Mouse (Mus musculus) ES-E14 (cell line): ENCODE measurements around the gene Fam181a. TPM values are rescaled to one million over a fixed set of nuclear protein-coding genes. Genes with fewer than 3 reads are reported as not detected.

Experiments used
- DNase-seq: peaks from one replicate; pipeline ENCODE4 v3.0.0-alpha.2; 2013; ENCODE audit warnings: low read depth, low spot score
- H3K27ac ChIP-seq: 2 replicates; pipeline ENCODE4 v1.5.1; 2012; ENCODE audit warnings: low read depth, mild to moderate bottlenecking, low read length, moderate library complexity, mixed read lengths; ENCODE audit not compliant: poor library complexity, insufficient read depth, severe bottlenecking
- H3K36me3 ChIP-seq: 2 replicates; pipeline ENCODE4 v1.6.1; 2012; ENCODE audit warnings: mild to moderate bottlenecking, low read length, moderate library complexity, mixed read lengths; ENCODE audit not compliant: control insufficient read depth, poor library complexity, insufficient read depth, severe bottlenecking
- H3K4me1 ChIP-seq, 2 experiments: fragments of 150-350 bp in 1 of 2; sonication (generic) in 1 of 2; 2 replicates each; pipeline ENCODE4 v1.6.1; 2012; ENCODE audit warnings: low read length in 2 of 2, mild to moderate bottlenecking in 1 of 2, mixed read lengths in 1 of 2; ENCODE audit not compliant: control insufficient read depth in 2 of 2, insufficient read depth in 2 of 2, poor library complexity in 1 of 2
- H3K4me3 ChIP-seq, 2 experiments: fragments of 150-350 bp in 1 of 2; sonication (generic) in 1 of 2; 2 replicates each; pipeline ENCODE4 v1.5.1; 2012; ENCODE audit warnings: low read length in 2 of 2, low read depth in 1 of 2, mild to moderate bottlenecking in 1 of 2, mixed read lengths in 1 of 2; ENCODE audit not compliant: insufficient read depth in 1 of 2, poor library complexity in 1 of 2, severe bottlenecking in 1 of 2
- H3K9ac ChIP-seq: 2 replicates; pipeline ENCODE4 v1.6.1; 2012; ENCODE audit warnings: low read depth, mild to moderate bottlenecking, low read length, mixed read lengths; ENCODE audit not compliant: poor library complexity, insufficient read depth, severe bottlenecking
- H3K9me3 ChIP-seq: fragments of 150-350 bp; sonication (generic); 2 replicates; pipeline ENCODE4 v1.6.1; 2012; ENCODE audit warnings: low read depth, mild to moderate bottlenecking, low read length; ENCODE audit not compliant: control insufficient read depth, insufficient read depth
- CHD2 ChIP-seq: IDR thresholded peaks from 2 replicates; pipeline ENCODE4 v1.6.1; 2014; ENCODE audit warnings: mild to moderate bottlenecking, low read depth, low read length, inconsistent platforms
- HCFC1 ChIP-seq: IDR thresholded peaks from 2 replicates; pipeline ENCODE4 v1.6.1; 2012; ENCODE audit warnings: low read length, inconsistent platforms, borderline replicate concordance; ENCODE audit not compliant: insufficient read depth
- MAFK ChIP-seq: IDR thresholded peaks from 2 replicates; pipeline ENCODE4 v1.6.1; 2014; ENCODE audit warnings: mild to moderate bottlenecking, low read depth, low read length, inconsistent platforms; ENCODE audit not compliant: insufficient read depth
- ZC3H11A ChIP-seq: IDR thresholded peaks from 2 replicates; pipeline ENCODE4 v1.6.1; 2012; ENCODE audit warnings: low read depth, mild to moderate bottlenecking, inconsistent platforms, low read length, borderline replicate concordance
- ZNF384 ChIP-seq: IDR thresholded peaks from 2 replicates; pipeline ENCODE4 v1.6.1; 2012; ENCODE audit warnings: low read depth, low read length, inconsistent platforms
- in situ Hi-C, 2 experiments: fragments of 600-800 bp; cut with MboI; formaldehyde crosslinking; loops; one replicate each; pipeline ENCODE4 v1.15.1; 2025; ENCODE audit warnings: low sequenced_read_pairs in 2 of 2, inconsistent platforms in 1 of 2; ENCODE audit not compliant: unreplicated experiment in 2 of 2
- total RNA-seq: library from RNA; depleted of rRNA; stranded (reverse); fragments of 300-350 nt; gene quantifications from 2 replicates; pipeline ENCODE4 v1.2.3, GENCODE M21; 2012

The Fam181a gene
- total RNA-seq, 1 experiment = not detected

GRCm38 (mm10) chr12:103300493-103300892 lies 10.3 kb upstream of the Fam181a start:
- no peak for DNase-seq
- H3K27ac ChIP-seq = no peak overlapping the region
- no peaks in the 10 kb centered on the region for H3K36me3 ChIP-seq
- 0 out of 4 replicates have a peak, but pooled peaks cover 0 to 2% of the 10 kb centered on the region in 2 experiments for H3K4me1 ChIP-seq
- H3K9me3 ChIP-seq = no peaks in the 10 kb centered on the region
- H3K4me3 ChIP-seq = no peak overlapping the region
- in situ Hi-C loops = loop anchor here in 1 of 2 experiments (25.0 kb wide), 1 partner anchor 163 kb away; no protein-coding TSS in a partner anchor
- no peak overlapping the region for H3K9ac ChIP-seq
- TF ChIP-seq ZC3H11A (no peak), ZNF384 (no peak), MAFK (no peak), CHD2 (no peak), HCFC1 (no peak)

GRCm38 (mm10) chr12:103301645-103302044 lies 9.1 kb upstream of the Fam181a start:
- H3K27ac ChIP-seq = no peak overlapping the region
- H3K4me1 ChIP-seq = no peaks in the 10 kb centered on the region
- in situ Hi-C loops = loop anchor here in 1 of 2 experiments (25.0 kb wide), 1 partner anchor 164 kb away; no protein-coding TSS in a partner anchor
- no peaks in the 10 kb centered on the region for H3K36me3 ChIP-seq
- no peak overlapping the region for H3K4me3 ChIP-seq
- no peaks in the 10 kb centered on the region for H3K9me3 ChIP-seq
- no peak overlapping the region for H3K9ac ChIP-seq
- peak; percentile 45 for DNase-seq
- TF ChIP-seq CHD2 (no peak), HCFC1 (no peak), ZNF384 (no peak), MAFK (no peak), ZC3H11A (no peak; the same call in 1 of the 2 replicates)

DNA sequence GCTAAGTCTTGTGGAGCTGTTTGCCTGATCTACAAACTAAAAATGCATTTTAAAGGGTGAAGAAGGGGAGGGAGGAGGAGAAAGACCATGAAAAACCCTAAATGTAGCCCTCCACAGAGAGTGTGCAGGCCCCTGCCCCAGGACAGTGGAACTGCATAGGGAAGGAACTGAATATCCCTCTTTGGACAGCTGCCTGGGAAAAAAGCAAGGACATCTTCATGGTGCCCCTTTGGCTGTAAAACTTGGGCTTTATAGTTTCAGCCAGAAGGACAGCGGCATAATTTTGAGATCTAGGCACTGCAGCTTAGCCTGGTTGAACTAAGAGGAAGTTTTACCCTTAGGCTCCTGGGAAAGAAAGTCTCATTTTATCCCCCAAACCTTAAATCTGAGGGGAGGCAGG lies 7.8 kb upstream of the Fam181a start:
- no peak for TF ChIP-seq HCFC1
- no peak for TF ChIP-seq ZC3H11A
- no peak for TF ChIP-seq ZNF384
- no peak for TF ChIP-seq CHD2
- no peak for TF ChIP-seq MAFK
- no peak for DNase-seq
- no peaks in the 10 kb centered on the region for H3K4me1 ChIP-seq

GRCm38 (mm10) chr12:103306224-103306623 lies 4.6 kb upstream of the Fam181a start:
- Histone ChIP-seq H3K4me1 (no peaks in the 10 kb centered on the region), H3K9ac (no peak overlapping the region), H3K27ac (no peak overlapping the region), H3K9me3 (no peaks in the 10 kb centered on the region), H3K36me3 (no peaks in the 10 kb centered on the region), H3K4me3 (no peak overlapping the region)
- no peak for DNase-seq
- in situ Hi-C loops = loop anchor here (5.0 to 25.0 kb wide), 2 partner anchors 164 to 169 kb away; no protein-coding TSS in a partner anchor
- TF ChIP-seq HCFC1 (no peak), CHD2 (no peak), MAFK (no peak), ZNF384 (no peak), ZC3H11A (no peak)

More for the DNA sequence above, 7.8 kb upstream of the Fam181a start:
- Histone ChIP-seq H3K9ac (no peak overlapping the region), H3K9me3 (no peaks in the 10 kb centered on the region), H3K27ac (no peak overlapping the region), H3K4me3 (no peak overlapping the region), H3K36me3 (no peaks in the 10 kb centered on the region)
- in situ Hi-C loops = loop anchor here in 1 of 2 experiments (25.0 kb wide), 1 partner anchor 166 kb away; no protein-coding TSS in a partner anchor
